Mouse (Mus musculus): ENCODE measurements around the gene Stac2. TPM values are rescaled to one million over a fixed set of nuclear protein-coding genes. Genes with fewer than 3 reads are reported as not detected.

Gene Stac2
- total RNA-seq, 4 experiments from 2014 or later, result 3.8 to 10.9 (median 6.6) TPM

DNA sequence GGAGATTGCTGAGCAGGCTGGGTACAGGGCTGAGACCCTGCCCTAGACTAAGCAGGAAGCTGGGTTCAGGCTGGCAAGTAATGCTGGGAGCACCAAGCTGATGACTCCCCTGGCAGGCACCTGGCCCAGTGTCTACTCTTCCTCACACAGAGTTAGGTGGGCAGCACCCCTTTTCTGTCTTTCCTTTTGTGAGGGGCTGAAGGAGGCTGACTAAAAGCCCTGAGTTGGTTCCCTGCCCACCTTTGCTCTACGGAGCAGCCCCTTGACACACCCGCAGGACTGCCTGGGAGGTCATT, 2.8 kb downstream of the Stac2 start:
- DNase-seq, result no peak

DNA sequence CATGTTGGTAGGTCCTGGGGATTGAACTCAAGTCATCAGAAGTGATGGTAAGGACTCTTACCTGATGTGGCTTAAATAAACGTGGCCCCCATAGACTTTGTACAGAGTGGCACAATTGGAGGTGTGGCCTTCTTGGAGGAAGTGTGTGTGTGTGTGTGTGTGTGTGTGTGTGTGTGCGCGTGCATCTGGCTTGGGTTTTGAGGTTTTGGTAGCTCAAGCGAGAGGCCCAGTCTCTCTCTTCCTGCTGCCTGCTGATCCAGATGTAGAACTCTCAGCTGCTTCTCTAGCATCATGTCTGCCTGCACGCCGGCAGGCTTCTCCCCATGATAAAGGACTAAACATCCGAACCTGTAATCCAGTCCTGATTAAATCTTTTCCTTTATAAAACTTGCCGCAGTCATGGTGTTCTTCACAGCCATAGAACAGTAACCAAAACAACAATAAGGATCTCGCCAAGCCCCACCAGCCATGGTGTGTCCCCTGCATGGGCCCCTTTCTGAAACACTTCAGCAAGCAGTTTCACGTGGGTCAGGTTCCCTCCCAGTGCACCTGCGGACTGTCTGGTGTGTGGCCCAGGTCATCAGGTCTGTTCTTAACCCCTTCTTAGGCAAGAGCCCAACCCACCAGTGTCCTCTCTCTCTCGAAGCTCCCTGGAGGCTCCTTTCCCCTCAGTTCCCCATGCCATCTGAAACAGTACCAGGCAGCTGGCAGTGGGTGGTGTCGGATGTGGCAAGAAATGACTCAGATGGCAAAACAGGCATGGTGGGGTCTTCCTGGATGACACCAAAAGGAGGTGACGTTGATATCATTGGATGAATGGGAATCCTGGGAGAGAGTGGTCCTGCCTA, 3.4 kb downstream of the Stac2 start:
- no peak for DNase-seq

DNA sequence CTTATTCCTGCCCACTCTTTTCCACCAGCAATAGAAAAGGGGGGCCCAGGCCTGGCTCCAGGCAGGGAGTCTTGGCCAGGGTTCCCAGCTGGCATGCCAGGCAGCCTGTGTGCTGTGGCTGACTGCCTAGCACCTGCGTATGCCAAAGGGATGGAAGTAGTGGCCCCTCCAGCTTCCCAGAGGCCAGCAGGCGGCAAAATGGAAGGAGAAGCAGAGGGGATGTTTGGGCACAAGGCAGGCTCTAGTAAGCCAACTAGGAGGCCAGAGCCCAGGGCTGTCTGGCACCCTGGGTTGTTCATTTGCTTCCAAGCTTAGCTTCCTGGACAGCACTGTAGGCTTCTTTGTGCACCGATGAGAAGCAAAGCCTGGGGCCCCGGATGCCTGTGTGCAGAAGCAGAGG, 5.5 kb downstream of the Stac2 start:
- no peak for DNase-seq

- peak; percentile 72 for DNase-seq
These were observed 6.8 kb downstream of the Stac2 start for GRCm38 (mm10) chr11:98046466-98046865.

DNA sequence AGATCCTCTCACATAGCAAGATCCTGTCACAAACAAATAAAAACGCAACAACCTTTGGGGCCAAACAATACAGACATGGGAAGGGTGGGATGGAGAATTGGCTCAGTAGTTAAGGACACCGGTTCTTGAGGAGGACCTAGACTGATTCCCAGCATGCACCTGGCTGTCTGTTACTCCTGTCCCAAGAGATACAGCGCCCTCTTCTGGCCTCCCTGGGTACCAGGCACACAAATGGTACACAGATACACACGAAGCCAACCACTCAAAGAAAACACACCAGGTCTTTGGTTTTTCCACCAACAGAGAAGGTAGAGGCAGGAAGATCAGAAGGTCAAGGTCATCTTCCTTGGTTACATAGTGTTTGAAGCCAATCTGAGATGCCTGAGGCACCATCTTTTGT, 7.7 kb downstream of the Stac2 start:
- DNase-seq, result no peak

DNA sequence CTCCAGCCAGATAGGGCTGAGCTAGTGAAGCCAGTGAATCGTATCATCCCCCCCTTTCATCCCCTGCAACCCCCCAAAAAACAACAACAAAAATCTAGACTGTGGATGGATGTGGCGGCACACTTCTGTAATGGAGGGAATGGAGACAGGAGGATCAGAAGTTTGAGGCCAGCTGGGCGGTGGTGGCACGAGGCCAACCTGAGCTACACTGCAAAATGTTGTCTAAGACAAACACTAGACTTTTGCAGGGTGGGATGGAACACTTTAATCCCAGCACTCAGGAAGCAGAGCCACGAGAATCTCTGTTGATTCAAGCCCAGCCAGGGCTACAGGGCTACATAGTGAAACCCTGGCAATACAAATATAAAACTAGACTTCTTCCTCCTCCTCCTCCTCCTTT, 9.2 kb downstream of the Stac2 start:
- no peak for DNase-seq

DNA sequence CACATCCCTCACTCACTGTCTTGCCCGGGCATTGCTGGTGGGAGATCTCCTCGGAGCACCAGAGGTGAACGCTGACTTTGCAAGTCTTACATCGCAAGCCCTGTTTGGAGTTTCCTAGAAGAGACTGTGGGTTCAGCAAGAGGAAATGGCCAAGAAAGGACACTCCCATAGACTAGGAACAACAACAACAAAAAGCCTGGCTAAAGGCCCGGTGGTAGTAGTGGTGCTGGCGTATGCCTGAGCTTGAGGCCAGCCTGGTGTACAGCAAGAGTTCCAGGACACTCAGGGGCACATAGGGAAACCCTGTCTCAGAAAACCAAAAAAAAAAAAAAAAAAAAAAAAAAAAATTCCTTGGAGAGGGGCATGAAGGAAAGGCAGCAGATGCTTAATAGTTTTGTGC, 10.5 kb downstream of the Stac2 start:
- DNase-seq, result no peak

- no peak for DNase-seq
These were observed 12.3 kb downstream of the Stac2 start for GRCm38 (mm10) chr11:98040975-98041374.

GRCm38 (mm10) chr11:98037871-98038270, 15.4 kb downstream of the Stac2 start:
- no peak for DNase-seq

DNA sequence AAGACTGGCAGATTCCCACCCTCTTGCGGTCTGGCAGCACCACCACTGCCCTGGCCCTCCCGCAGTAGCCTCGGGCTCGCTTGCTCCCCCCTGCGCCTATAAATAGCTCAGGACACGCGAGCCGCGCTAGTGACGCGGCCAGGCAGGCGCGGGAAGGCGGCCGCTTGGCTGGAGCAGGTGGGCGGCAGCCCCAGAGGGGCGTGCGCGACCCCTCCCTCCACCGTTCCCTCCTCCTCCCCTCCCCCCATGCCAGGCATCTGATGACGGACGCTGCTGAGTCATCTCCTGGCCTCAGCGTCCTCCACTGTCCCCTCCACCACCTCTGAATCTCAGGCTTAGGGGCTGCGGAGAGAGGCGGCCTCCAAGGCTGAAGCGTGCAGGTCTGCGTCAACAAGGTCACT, 17.3 kb downstream of the Stac2 start:
- DNase-seq, result peak; percentile 40

DNA sequence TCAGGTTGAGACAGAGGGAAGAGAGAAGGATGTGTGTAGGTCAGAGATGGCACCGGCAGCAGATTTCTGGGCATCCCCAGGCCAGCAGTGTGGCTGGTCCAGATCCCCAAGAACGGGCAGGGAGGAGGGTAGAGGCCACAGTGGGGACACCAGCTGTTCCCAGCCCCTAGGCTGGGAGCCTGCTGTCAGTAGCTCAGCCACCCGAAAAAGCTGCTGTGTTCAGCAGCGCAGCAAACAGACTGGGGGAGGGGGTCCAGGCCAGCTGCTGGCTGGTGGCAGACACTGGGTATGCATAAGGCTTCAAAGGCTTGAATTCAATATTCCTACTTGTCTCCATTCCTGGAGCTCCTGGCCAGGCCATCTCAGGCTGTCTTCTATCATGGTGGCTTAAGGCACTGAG, 18.4 kb downstream of the Stac2 start:
- no peak for DNase-seq

GRCm38 (mm10) chr11:98034061-98034460, 19.2 kb downstream of the Stac2 start:
- DNase-seq, result no peak

GRCm38 (mm10) chr11:98031443-98031770, 21.9 kb downstream of the Stac2 start:
- peak; percentile 54 for DNase-seq

DNA sequence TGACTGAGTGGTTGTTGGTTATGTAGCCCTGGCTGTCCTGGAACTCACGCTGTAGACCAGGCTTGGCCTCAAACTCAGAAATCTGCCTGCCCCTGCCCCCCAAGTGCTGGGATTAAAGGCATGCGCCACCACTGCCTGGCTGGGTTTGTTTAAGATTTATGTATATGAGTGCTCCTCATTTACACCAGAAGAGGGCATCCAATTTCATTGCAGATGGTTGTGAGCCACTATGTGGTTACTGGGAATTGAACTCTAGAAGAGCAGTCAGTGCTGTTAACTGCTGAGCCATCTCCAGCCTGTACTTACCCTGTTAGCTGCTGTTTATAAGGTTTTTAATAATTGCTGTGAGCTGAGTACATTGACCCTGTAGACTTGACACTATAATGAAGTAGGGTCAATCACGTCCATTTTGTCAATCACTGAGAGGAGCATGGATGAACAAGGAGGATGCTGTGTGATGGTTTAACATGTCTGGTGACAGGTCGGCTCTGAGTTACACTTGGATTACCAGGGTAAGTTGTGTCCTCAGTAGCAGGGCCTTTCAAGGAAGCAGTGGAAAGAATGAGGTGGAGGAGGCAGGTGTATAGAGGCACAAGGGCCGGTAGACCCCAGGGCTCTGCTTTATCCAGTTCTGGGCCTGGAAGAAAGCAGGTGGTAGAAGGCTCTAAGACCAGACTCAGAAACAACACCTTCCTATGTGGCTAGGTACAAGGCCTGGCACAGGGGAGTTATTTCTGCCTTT, 22.4 kb downstream of the Stac2 start:
- no peak for DNase-seq

DNA sequence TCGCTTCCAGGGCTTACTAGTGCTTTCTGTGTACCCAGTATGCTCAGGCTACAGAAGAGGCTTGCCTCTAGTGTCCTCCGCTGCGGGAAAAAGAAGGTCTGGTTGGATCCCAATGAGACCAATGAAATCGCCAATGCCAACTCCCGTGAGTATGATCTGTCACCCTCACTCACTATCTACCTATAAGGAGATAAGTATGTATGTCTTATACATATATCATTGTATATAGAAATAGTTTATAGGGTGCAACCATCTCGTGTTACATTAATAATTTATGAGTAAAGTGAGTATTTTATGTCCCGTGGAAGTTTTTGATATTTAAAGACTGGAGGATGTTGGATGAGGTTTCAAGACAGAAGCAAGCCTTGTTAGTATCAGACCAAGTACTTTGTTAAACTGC, 25.5 kb downstream of the Stac2 start:
- no peak for DNase-seq

DNA sequence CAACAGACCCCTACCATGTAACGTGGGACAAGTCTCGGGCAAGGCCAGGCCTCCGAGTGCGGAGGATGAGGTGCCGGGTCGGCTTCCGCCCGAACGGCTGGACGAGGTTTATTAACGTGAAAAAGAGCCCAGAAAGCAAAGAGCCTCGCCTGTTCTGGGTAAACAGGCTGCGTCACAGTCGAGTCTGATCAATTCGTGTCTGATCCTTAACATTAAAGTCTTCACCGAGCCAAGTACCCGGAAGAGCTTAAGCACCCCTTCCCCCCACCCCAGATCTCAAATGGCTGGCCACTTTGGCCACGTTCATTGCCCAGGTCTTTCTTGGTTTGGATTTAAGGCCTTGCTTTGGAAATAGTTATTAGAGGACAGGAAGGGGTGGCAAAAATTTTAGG, 26.0 kb downstream of the Stac2 start:
- no peak for DNase-seq

GRCm38 (mm10) chr11:98026570-98027296, 26.5 kb downstream of the Stac2 start, which contains the start of gene Rpl19:
Gene Rpl19, plus strand, starts transcription at chr11:98026710.
- DNase-seq, result peak; percentile 90

GRCm38 (mm10) chr11:98026248-98026569, 27.1 kb downstream of the Stac2 start:
- DNase-seq, result no peak

DNA sequence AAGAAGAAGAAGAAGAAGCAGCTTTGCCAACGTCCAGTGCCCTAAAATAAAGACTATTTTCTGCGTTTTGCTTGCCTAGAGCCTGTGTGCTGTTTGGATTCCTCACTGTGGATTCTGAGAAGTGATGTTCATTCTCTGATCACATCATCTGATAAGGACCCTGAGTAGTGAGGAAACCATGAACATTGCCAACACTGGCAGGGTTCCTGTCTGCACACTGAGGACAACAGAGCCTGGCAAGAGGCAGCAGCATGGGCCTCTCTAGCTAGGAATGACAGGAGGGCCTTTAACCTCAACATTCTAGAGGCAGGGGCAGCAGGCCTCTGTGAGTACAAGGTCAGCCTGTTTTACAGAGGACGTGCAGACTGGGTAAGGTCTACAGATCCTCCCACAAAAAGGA, 28.7 kb downstream of the Stac2 start:
- DNase-seq, result no peak

- DNase-seq, result peak; percentile 49
These were observed 30.5 kb downstream of the Stac2 start, which contains the start of gene Cacnb1 for GRCm38 (mm10) chr11:98022555-98023371. Gene Cacnb1, minus strand, starts transcription at chr11:98023034.

DNA sequence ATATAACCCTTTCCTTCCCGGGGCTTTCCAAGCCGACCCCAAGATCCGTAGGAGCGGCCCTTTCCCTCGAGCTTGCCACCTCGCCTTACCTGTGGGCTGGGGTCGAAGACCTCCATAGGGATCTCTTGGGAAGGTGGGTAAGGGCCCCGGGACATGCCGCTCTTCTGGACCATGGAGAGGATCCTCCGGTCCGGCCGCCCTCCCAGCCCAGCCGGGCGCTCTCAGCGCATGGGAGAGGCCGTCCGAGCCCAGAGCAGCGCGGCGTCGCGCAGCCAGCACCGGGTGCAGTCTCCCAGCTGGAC, 31.1 kb downstream of the Stac2 start:
- no peak for DNase-seq

GRCm38 (mm10) chr11:98021565-98022252, 31.6 kb downstream of the Stac2 start:
- peak; percentile 42 for DNase-seq
